Mouse (Mus musculus) forebrain, embryonic 12.5 days (tissue): ENCODE measurements around the gene Foxp1. TPM values are rescaled to one million over a fixed set of nuclear protein-coding genes. Genes with fewer than 3 reads are reported as not detected.

Source experiments
- ATAC-seq: fragments of 200-750 bp; cut with Nextera tagmentation; 2 replicates; pipeline ENCODE4 v1.8.0; 2017; ENCODE audit warnings: moderate TSS enrichment; ENCODE audit not compliant: low FRiP score
- H3K27ac ChIP-seq: fragments of 300-500 bp; sonication (generic); 2 replicates; pipeline ENCODE4 v1.5.1; 2016; ENCODE audit warnings: mild to moderate bottlenecking
- H3K27me3 ChIP-seq: fragments of 300-500 bp; sonication (generic); 2 replicates; pipeline ENCODE4 v1.6.1; 2016; ENCODE audit warnings: mild to moderate bottlenecking
- H3K36me3 ChIP-seq: fragments of 300-500 bp; sonication (generic); replicated peaks from 2 replicates; pipeline ENCODE4 v1.6.1; 2016; ENCODE audit warnings: mild to moderate bottlenecking
- H3K4me1 ChIP-seq: fragments of 300-500 bp; sonication (generic); 2 replicates; pipeline ENCODE4 v1.6.1; 2016
- H3K4me2 ChIP-seq: fragments of 300-500 bp; sonication (generic); 2 replicates; pipeline ENCODE4 v1.6.1; 2016; ENCODE audit warnings: mild to moderate bottlenecking, moderate library complexity
- H3K4me3 ChIP-seq: fragments of 300-500 bp; sonication (generic); replicated peaks from 2 replicates; pipeline ENCODE4 v1.5.1; 2016; ENCODE audit warnings: mild to moderate bottlenecking
- H3K9ac ChIP-seq: fragments of 300-500 bp; sonication (generic); 2 replicates; pipeline ENCODE4 v1.6.1; 2016; ENCODE audit warnings: mild to moderate bottlenecking
- H3K9me3 ChIP-seq: fragments of 300-500 bp; sonication (generic); 2 replicates; pipeline ENCODE4 v1.6.1; 2016
- WGBS: fragments of 180-500 bp; shearing (Covaris S2); methylation state at CpG from one replicate; pipeline ENCODE4 v1.1.7; 2016; 5-methylcytosine and 5-hydroxymethylcytosine counted together
- polyA plus RNA-seq: library from polyadenylated mRNA; unstranded; fragments of >200 nt; fragmentation: Nextera tagmentation; extraction: Ambion mirVana; gene quantifications from 2 replicates; pipeline ENCODE4 v1.2.1, GENCODE M21; 2016

Foxp1 gene
- polyA plus RNA-seq, 1 experiment from 2014 or later, result 77.3 TPM

- Histone ChIP-seq H3K27me3 (peaks cover 17% of the 10 kb centered on the region; the same call in 1 of the 2 replicates), H3K4me3 (no peak overlapping the region), H3K4me2 (no peak overlapping the region), H3K27ac (no peak overlapping the region), H3K36me3 (peaks cover 4% of the 10 kb centered on the region), H3K9ac (no peak overlapping the region), H3K4me1 (peaks cover 12% of the 10 kb centered on the region), H3K9me3 (no peaks in the 10 kb centered on the region)
- 84% methylated on average over 6 of the region's 6 CpGs for WGBS
- ATAC-seq, result no peak
These were observed 566.8 kb downstream of the Foxp1 start for GRCm38 (mm10) chr6:98955706-98956105.

DNA sequence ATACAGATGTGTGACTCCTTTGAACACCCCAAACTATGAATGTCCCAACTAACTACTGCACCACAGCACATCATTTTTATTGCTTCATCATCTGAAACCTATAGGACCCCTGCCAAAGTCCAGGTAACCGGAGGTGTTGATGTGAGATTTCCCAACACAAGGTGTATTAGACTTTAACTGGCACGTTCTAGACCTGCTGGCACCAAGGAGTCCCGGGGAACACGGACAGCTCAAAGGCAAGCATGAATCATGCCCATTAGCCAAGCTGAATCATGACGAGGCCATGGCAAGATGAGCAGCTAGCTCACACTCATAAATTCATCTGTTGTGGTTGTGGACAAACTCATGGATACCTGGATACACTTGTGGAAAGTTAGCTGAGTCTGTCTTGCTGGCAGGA lies 568.1 kb downstream of the Foxp1 start:
- Histone ChIP-seq H3K36me3 (peaks cover 4% of the 10 kb centered on the region), H3K4me3 (no peak overlapping the region), H3K9me3 (no peaks in the 10 kb centered on the region), H3K4me2 (no peak overlapping the region), H3K27me3 (peaks cover 24% of the 10 kb centered on the region; the same call in 1 of the 2 replicates), H3K4me1 (peaks cover 22% of the 10 kb centered on the region), H3K9ac (no peak overlapping the region), H3K27ac (no peak overlapping the region)
- no peak for ATAC-seq
- 96% methylated on average over 5 of the region's 5 CpGs for WGBS

DNA sequence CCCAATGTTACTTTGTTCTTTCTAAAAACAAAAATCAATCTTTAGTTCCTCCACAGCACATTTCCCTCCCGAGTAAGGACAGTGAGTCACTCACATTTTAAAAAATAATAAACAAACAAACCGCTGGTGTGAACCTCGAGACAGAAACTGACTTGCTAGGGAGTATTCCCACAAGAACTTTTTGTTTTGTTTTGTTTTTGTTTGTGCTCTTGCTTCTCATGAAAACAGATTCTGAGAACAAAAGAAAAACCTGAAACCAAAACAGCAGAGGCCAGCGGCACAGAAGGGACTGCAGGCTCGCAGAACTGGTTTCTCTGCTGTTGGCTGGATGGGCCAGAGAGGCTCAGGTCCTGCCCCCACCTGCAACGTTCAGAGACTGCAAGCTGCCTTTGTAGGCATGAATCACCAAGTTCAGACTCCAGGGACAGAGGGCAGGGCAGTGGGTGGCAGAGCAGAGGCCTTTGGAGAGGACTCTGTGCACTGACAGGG lies 572.8 kb downstream of the Foxp1 start:
- H3K9ac ChIP-seq, result no peak overlapping the region
- H3K27ac ChIP-seq, result no peak overlapping the region
- H3K9me3 ChIP-seq, result no peaks in the 10 kb centered on the region
- H3K4me3 ChIP-seq, result no peak overlapping the region
- peaks cover 7% of the 10 kb centered on the region for H3K36me3 ChIP-seq
- peaks cover 44% of the 10 kb centered on the region for H3K27me3 ChIP-seq
- ATAC-seq, result no peak
- H3K4me1 ChIP-seq, result peaks cover 37% of the 10 kb centered on the region
- H3K4me2 ChIP-seq, result no peak overlapping the region
- WGBS, result 18% methylated on average over 6 of the region's 6 CpGs

DNA sequence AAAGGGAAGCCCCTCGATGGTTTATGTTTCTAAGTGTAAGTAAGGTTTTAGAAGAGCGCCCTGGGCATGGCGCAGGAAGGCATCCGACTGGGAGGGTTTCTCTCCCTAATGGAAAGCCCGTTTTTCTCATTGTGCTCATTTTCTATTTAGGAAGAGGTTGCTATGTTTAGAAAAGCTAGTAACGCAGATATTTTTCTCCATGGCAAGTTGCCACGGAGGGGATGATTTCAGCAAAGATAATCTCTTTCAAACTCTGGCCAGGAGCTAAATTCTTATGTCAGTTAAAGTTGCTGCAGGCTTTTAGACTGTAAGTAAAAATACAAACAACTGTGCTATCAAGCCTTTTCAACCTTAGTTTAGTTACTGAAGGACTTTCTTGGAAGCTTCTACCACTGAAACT lies 573.2 kb downstream of the Foxp1 start:
- peaks cover 48% of the 10 kb centered on the region for H3K27me3 ChIP-seq
- 47% methylated on average over 7 of the region's 7 CpGs for WGBS
- peaks cover 8% of the 10 kb centered on the region for H3K36me3 ChIP-seq
- ATAC-seq, result no peak
- H3K9ac ChIP-seq, result no peak overlapping the region
- H3K9me3 ChIP-seq, result no peaks in the 10 kb centered on the region
- peaks cover 37% of the 10 kb centered on the region for H3K4me1 ChIP-seq
- H3K27ac ChIP-seq, result no peak overlapping the region
- H3K4me3 ChIP-seq, result no peak overlapping the region
- H3K4me2 ChIP-seq, result no peak overlapping the region

DNA sequence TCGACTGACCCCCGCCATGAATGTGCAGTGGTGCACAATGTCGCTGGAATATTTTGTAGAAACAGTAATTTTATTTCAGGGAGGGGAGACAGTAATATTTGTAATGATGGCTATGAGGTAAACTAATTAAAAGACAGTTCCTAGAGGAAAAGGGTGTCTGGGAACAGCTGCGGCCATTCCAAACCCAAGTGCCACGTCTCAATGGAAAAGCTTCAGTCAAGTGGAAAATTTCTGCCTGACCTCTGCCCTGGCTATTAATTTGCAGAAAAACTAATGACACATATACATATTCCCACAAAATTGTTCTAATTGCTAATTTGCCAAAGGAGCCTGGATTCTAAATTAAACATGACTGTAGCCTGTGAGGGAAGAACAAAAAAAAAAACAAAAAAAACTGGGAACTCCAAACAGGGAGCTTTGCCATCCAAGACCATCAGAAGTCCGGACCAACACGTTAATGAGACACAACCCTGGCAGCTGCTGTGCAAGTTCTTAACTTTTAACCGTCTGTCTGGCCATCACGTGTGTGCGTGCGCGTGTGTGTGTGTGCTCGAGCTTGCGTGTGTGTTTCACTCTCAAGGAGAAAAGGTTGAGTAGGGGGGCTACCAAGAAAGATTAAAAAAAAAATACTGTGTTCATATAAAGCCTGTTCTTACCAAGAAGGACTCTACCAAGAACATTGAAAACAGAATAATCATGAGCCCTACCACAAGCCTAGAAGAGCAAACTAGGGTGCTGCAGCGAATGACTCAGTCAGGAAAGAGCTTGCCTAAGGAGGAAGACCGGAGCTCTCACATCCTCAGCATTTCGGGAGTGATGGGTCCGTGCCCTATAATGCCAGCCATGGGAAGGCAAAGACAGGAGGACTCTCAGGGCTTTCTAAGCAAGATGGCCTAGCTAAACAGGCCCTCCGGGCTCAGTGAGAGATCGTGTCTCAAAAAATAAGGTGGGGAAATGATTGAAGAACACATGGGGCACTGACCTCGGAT lies 574.1 kb downstream of the Foxp1 start:
- peaks cover 11% of the 10 kb centered on the region for H3K36me3 ChIP-seq
- WGBS, result 40% methylated on average over 21 of the region's 21 CpGs
- peaks cover 37% of the 10 kb centered on the region for H3K4me1 ChIP-seq
- ATAC-seq, result peak; percentile 77
- peak overlapping the region; percentile 53; the same call in 1 of the 2 replicates for H3K27ac ChIP-seq
- H3K4me2 ChIP-seq, result 0 out of 2 replicates have a peak overlapping the region, but pooled peaks have one; percentile 1
- no peak overlapping the region for H3K4me3 ChIP-seq
- H3K9ac ChIP-seq, result no peak overlapping the region
- H3K27me3 ChIP-seq, result peaks cover 51% of the 10 kb centered on the region
- H3K9me3 ChIP-seq, result no peaks in the 10 kb centered on the region

DNA sequence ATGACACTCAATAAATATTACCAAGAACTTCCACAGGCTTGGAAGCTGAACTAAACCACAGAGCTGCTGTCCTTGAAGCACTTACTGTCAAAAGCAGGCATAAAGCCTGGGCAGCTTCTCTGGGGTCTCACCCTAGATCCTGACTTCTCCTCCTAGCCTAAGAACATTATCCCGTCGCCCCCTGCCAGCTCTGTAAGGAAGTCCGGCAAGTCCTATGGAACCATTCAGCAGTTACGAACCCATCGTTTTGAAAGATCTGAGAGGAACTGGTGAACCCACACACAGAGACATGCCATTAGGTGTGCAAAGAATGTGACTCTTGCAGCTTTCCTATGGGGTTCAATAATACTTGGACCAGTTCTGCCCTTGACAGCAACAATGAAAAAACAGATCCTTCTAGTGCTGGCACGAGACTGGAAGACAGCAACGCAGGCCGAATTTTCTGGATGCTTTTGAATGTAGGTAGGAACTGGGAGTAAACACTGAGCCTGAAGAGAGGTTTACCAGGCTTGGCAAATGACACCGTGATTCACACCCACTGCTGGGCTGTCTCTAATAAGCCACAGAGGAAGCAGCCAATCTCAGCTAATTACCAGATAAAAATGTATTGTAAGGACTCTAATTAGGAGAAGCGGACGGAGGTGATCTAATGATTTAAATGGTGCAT lies 574.9 kb downstream of the Foxp1 start:
- H3K9ac ChIP-seq, result no peak overlapping the region
- peaks cover 11% of the 10 kb centered on the region for H3K36me3 ChIP-seq
- H3K27ac ChIP-seq, result peak overlapping the region; percentile 53
- no peaks in the 10 kb centered on the region for H3K9me3 ChIP-seq
- H3K4me3 ChIP-seq, result no peak overlapping the region
- H3K27me3 ChIP-seq, result peaks cover 47% of the 10 kb centered on the region
- no peak overlapping the region for H3K4me2 ChIP-seq
- 22% methylated on average over 11 of the region's 11 CpGs for WGBS
- peaks cover 32% of the 10 kb centered on the region for H3K4me1 ChIP-seq
- peak; percentile 73 for ATAC-seq

- 92% methylated on average over 4 of the region's 4 CpGs for WGBS
- ATAC-seq, result no peak
- peaks cover 32% of the 10 kb centered on the region for H3K4me1 ChIP-seq
These were observed 575.8 kb downstream of the Foxp1 start for GRCm38 (mm10) chr6:98946731-98947130.

DNA sequence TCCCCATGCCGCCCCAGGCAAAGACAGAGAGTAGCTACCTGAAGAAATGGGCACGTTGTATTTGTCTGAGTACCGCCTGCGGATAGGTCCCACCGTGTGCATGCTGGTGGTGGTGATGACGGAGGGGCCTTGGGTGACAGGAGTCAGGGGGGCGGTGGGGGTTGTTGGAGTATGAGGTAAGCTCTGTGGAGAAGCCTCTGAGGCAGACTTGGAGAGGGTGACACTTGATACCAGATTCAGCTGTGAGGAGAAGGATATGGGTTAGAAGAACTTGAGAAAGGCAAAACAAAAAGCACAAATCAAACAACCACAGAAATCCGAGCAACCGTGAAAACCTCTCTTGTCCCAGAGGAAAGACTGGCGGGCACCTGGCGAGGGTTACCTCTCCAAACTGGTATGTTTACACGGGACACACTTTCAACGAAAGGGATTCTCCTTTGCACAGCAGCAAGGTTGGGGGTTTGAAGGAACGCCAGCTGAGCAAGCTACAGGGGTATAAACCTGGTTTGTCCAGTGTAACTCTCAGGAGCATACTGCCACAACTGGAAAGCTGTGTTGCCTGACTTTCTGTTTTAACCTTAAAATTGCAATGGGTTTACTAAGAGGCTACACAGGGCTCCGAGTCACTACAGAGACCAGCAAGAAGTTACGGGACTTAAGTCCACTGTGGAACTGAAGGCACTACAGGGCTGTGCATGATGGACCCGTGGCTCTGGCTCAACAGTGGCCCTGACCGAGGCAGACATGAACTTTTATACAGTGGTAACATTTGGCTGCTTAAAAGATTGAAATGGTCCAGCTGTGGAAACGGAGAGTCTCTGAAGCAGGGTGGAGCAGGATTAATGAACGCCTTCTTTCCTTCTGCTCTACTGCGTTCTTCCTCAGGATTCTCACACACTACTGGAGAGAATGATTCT lies 576.8 kb downstream of the Foxp1 start:
- WGBS, result 86% methylated on average over 21 of the region's 21 CpGs
- ATAC-seq, result no peak
- Histone ChIP-seq H3K9me3 (no peaks in the 10 kb centered on the region), H3K27me3 (peaks cover 36% of the 10 kb centered on the region), H3K4me2 (no peak overlapping the region), H3K4me3 (no peak overlapping the region), H3K4me1 (peaks cover 29% of the 10 kb centered on the region), H3K9ac (no peak overlapping the region), H3K27ac (no peak overlapping the region), H3K36me3 (peaks cover 14% of the 10 kb centered on the region)

More at GRCm38 (mm10) chr6:98946731-98947130, 575.8 kb downstream of the Foxp1 start:
- Histone ChIP-seq H3K9me3 (no peaks in the 10 kb centered on the region), H3K4me3 (no peak overlapping the region), H3K4me2 (no peak overlapping the region), H3K9ac (no peak overlapping the region), H3K27ac (no peak overlapping the region), H3K27me3 (peaks cover 46% of the 10 kb centered on the region), H3K36me3 (peaks cover 11% of the 10 kb centered on the region)

DNA sequence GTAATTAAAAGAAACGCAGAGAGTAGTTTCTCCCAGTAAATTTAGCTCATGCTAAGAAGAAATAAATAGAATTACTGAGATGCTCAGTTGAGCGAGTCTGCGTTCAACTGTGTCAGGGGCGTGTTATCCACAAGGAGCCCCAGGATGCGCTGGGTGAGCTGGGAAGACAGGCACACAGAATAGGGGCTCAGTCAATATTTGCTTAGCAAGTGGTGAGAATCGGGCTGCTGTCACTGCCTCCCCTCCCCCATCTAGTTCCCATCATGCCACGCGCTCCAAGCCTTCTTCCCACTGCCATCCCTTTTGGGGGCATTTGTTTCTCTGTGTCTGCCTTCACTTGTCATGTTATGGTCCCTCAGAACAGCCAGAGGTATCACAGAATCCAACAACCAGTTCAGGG lies 584.2 kb downstream of the Foxp1 start:
- WGBS, result 91% methylated on average over 8 of the region's 8 CpGs
- Histone ChIP-seq H3K4me2 (no peak overlapping the region), H3K36me3 (peaks cover 29% of the 10 kb centered on the region), H3K4me3 (no peak overlapping the region), H3K9ac (no peak overlapping the region), H3K27ac (no peak overlapping the region), H3K4me1 (peaks cover 5% of the 10 kb centered on the region; the same call in 1 of the 2 replicates), H3K27me3 (no peaks in the 10 kb centered on the region), H3K9me3 (no peaks in the 10 kb centered on the region)
- no peak for ATAC-seq

DNA sequence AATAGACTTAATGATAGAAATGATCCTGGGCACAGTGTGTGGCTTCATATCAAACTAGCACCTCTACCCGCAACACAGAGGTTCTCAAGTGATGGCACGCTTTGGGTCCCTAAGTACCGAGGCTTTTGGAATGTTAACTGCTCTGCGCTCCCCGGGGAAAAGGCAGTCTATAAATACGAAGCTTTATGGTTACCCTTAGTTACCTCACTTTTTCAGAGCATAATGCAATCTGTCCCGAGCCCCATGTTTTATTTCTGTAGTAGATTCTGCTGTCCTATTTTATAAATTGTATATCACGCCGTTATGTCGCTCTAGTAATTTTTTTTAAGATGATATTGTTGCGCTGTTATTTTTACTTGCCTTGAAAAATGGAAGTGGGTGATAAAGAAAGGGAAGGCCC lies 585.0 kb downstream of the Foxp1 start:
- Histone ChIP-seq H3K36me3 (peaks cover 29% of the 10 kb centered on the region), H3K27me3 (no peaks in the 10 kb centered on the region), H3K4me3 (no peak overlapping the region), H3K4me1 (peaks cover 9% of the 10 kb centered on the region), H3K9ac (no peak overlapping the region), H3K4me2 (no peak overlapping the region), H3K27ac (no peak overlapping the region), H3K9me3 (no peaks in the 10 kb centered on the region)
- ATAC-seq, result no peak
- WGBS, result 89% methylated on average over 11 of the region's 11 CpGs

GRCm38 (mm10) chr6:98936377-98936776 lies 586.1 kb downstream of the Foxp1 start:
- WGBS, result 65% methylated on average over 3 of the region's 3 CpGs
- H3K9me3 ChIP-seq, result no peaks in the 10 kb centered on the region
- H3K9ac ChIP-seq, result no peak overlapping the region
- peaks cover 29% of the 10 kb centered on the region for H3K36me3 ChIP-seq
- peaks cover 10% of the 10 kb centered on the region for H3K4me1 ChIP-seq
- no peaks in the 10 kb centered on the region for H3K27me3 ChIP-seq
- H3K4me2 ChIP-seq, result no peak overlapping the region
- no peak overlapping the region for H3K27ac ChIP-seq
- no peak for ATAC-seq
- H3K4me3 ChIP-seq, result no peak overlapping the region
